Mouse (Mus musculus) layer of hippocampus, adult 2 months (tissue): ENCODE results near the gene Syt6. TPM values are rescaled to one million over a fixed set of nuclear protein-coding genes. Genes with fewer than 3 reads are reported as not detected.

Experiments
- DNase-seq, 2 experiments: peaks; one replicate each; pipeline ENCODE4 v3.0.0; 2022; ENCODE audit warnings: low spot score in 2 of 2
- H3K27ac ChIP-seq: fragments of 200-600 bp; 2 replicates; pipeline ENCODE4 v1.8.1; 2022
- H3K4me3 ChIP-seq: fragments of 200-600 bp; 2 replicates; pipeline ENCODE4 v1.8.1; 2022; ENCODE audit warnings: mild to moderate bottlenecking
- CTCF ChIP-seq: fragments of 200-600 bp; conservative IDR thresholded peaks from 2 replicates; pipeline ENCODE4 v1.8.1; 2022; ENCODE audit warnings: antibody characterized with exemption, mild to moderate bottlenecking, moderate library complexity
- total RNA-seq, 2 experiments: library from RNA; stranded (reverse); gene quantifications; 2 replicates each; pipeline ENCODE4 v1.2.3; 2021

Gene Syt6
- total RNA-seq, 2 experiments from 2014 or later = 6.2 to 6.3 TPM

DNA sequence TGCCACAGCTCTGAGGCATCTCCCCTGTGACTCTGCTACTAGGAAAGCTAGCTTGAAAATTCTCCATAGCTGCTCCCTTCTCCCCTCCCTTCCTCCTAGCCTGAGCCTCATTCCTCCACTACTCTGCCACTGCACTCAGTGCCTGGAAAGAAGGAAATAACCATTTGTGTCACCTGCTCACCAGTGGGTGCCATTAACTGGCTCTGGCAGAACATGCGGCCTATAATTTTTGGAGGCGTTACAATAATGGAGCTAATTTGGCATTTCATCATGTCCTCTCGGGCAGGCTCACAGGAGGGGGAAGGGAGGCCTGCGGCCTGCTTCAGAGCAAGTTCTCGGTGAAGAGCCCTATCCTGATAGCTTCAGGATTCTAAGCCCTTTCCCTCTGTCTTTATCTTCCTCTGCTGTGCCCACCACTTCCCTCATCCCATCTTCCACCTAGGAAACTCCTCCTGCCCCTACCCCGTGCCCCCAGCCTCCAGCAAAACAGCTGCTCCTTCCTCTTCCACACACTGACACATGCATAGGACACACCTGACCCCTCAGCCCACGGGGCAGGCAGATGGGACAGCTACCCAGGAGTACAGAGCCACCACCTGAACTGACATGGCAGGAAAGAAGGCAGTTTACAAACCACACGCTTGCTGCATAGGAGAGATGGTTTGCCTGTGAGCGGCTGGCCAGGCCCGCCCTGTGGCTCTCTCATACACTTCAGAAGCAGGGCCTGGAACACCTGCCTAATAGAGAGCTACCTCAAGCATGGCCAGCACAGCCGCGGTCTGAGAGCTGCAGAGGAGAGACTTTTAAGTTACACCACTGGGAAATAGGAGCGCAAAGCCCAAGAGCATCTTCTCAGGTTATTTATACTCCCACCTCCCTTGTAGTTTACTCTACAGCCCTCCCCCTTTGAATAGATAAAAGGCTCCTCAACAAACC is 31.9 kb downstream of the Syt6 start:
- peak; percentile 7 to 18 for DNase-seq
- Histone ChIP-seq H3K4me3 (no peak overlapping the region), H3K27ac (no peak overlapping the region)
- no peak for TF ChIP-seq CTCF

DNA sequence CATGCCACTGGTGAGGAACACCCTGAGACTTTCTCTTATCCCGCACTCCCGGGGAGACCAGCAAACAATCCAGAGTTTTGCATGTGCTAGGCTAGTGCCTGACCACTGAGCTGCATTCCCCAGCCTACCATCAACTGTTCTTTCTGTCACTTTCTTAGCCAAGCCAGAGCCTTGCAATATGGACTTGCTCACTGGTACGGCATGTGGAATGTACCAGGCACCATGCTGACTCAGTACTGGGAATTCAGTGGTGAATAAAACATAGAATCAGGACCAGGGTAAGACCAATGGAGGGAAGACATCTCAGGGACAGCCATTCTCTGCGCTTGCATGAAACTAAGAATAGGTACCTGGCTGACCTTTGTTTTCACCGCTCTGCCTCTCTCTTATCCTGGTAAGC is 35.2 kb downstream of the Syt6 start:
- no peak for TF ChIP-seq CTCF
- no peak for DNase-seq
- no peak overlapping the region for H3K4me3 ChIP-seq
- no peak overlapping the region for H3K27ac ChIP-seq

- no peak for TF ChIP-seq CTCF
- H3K4me3 ChIP-seq = no peak overlapping the region
- peak; percentile 70 to 72 for DNase-seq
- peak overlapping the region; percentile 62; the same call in 1 of the 2 replicates for H3K27ac ChIP-seq
Observed at GRCm38 (mm10) chr3:103612636-103613355, 37.8 kb downstream of the Syt6 start.

GRCm38 (mm10) chr3:103615621-103616020 is 40.6 kb downstream of the Syt6 start:
- DNase-seq = no peak
- Histone ChIP-seq H3K27ac (no peak overlapping the region), H3K4me3 (no peak overlapping the region)
- TF ChIP-seq CTCF = no peak

- no peak overlapping the region for H3K4me3 ChIP-seq
- DNase-seq = no peak
- TF ChIP-seq CTCF = peak; percentile 20; the same call in 1 of the 2 replicates
- H3K27ac ChIP-seq = no peak overlapping the region
Observed at GRCm38 (mm10) chr3:103616981-103617380, 42.0 kb downstream of the Syt6 start.

DNA sequence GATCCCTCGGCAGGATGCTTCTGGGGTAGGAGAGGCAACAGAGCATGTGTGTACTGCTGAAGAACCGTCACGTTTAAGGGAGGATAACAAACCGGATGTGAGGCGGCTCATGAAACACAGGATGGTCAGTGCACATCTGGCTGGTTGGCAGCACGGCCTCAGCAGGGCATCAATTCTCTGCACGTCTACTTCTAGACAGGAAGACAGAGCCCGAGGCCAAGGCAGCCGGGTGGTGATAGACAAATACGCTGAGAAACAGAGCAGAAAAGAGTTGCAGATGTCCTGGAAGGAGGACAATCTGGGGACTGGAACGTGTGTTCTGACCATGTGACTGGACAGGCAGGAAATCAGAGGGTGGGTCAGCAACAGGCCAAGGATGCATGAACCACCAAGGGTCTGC is 45.1 kb downstream of the Syt6 start:
- TF ChIP-seq CTCF = no peak
- H3K4me3 ChIP-seq = no peak overlapping the region
- H3K27ac ChIP-seq = no peak overlapping the region
- DNase-seq = no peak

- TF ChIP-seq CTCF = no peak
- Histone ChIP-seq H3K27ac (no peak overlapping the region), H3K4me3 (no peak overlapping the region)
- DNase-seq = no peak
Observed at GRCm38 (mm10) chr3:103623893-103624470, 49.0 kb downstream of the Syt6 start.

- TF ChIP-seq CTCF = no peak
- Histone ChIP-seq H3K27ac (no peak overlapping the region), H3K4me3 (no peak overlapping the region)
- DNase-seq = no peak
Observed at GRCm38 (mm10) chr3:103624591-103625051, 49.6 kb downstream of the Syt6 start.

DNA sequence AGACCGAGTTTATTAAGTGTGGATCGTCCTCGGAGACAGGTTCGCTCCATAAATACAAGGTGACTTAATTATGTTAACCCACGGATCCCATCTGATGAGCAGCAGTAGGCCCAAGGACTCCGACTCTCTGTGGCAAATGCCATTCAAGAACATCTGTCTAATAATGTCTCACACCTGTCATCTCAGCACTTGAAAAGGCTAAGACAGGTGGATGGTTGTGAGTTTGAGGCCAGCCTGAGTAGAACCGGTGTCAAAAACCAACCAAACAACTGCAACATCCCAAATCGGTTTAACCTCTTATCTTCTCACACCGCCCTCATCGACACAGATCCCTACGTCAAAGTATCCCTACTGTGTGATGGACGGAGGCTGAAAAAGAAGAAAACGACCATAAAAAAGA is 50.1 kb downstream of the Syt6 start:
- no peak overlapping the region for H3K27ac ChIP-seq
- DNase-seq = no peak
- no peak overlapping the region for H3K4me3 ChIP-seq
- TF ChIP-seq CTCF = no peak

GRCm38 (mm10) chr3:103626481-103626880 is 51.5 kb downstream of the Syt6 start:
- TF ChIP-seq CTCF = 0 out of 2 replicates have a peak, but pooled peaks have one; percentile 27
- Histone ChIP-seq H3K27ac (no peak overlapping the region), H3K4me3 (no peak overlapping the region)
- no peak for DNase-seq

- Histone ChIP-seq H3K4me3 (no peak overlapping the region), H3K27ac (no peak overlapping the region)
- TF ChIP-seq CTCF = no peak
- DNase-seq = no peak
Observed at GRCm38 (mm10) chr3:103627661-103628060, 52.6 kb downstream of the Syt6 start.

- no peak for TF ChIP-seq CTCF
- DNase-seq = no peak
- H3K27ac ChIP-seq = no peak overlapping the region
Observed at GRCm38 (mm10) chr3:103633124-103633523, 58.1 kb downstream of the Syt6 start.

DNA sequence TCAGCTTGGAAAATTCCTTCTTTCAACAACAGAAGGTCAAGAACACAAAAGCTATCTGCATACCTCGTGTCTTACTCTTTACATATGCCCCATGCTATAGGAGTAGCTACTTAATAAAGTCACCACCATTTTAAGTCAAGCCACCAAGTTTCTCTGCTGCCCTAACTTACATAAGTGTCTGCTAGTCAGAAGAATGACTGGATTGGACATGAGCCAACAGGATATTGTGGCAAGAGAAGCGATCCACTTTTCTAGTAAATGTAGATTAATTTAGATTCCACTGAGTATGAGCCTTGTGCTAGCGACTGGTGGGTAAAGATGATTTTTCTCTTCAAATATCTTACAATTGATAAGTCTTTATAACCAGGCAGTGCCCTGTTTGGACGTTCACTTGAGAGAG is 58.8 kb downstream of the Syt6 start:
- TF ChIP-seq CTCF = no peak
- Histone ChIP-seq H3K27ac (no peak overlapping the region), H3K4me3 (no peak overlapping the region)
- no peak for DNase-seq

More at GRCm38 (mm10) chr3:103633124-103633523, 58.1 kb downstream of the Syt6 start:
- no peak overlapping the region for H3K4me3 ChIP-seq
